Mouse (Mus musculus) thymus, postnatal 10 days (tissue): ENCODE results near the gene Mios.

Experiments used
- DNase-seq, 2 experiments: peaks; one replicate each; pipeline ENCODE4 v3.0.0; 2021; ENCODE audit warnings: low spot score in 2 of 2

Gene Mios

DNA sequence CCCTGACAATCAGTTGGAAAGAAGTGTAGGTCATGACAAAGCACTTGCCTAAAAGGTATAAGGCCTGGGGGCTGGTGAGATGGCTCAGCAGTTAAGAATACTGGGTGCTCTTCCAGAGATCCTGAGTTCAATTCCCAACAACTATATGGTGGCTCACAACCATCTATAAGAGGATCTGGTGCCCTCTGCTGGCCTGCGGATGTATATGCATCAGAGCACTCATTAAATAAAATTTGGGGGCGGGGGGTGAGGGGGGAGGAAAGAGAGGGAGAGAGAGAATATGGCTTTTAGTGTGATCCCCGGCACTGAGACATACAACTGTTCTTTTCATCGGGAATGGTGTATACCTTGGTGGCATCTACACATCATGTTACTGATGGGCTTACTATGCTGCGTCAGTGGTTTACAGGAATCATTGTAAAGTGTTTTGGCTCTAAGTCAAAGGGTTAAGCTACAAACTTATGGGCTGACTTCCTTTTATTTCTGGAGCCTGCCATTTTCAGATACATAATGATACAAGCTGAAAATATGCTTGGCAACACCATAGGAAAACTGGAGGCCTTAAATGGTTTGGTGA is 69.5 kb downstream of the Mios start:
- peak in 1 of 2 experiments; percentile 46 for DNase-seq

DNA sequence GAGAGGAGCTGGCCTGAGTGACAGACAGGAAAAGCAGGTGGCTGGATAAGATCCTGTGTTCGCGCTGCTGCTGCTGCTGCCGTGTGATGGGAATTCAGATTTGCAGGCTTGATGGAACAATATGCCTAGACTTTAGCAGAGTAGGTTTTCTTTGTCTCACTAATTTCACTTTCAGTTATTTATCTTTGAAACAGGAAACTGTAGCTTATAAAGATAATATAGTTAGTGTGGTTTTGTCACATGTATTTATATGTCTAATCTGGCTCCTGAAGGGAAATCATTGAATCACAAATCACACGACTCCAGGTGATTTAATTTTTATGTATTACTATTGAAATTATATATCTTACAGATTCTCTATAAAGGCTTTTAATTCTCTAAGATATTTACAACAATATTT is 74.2 kb downstream of the Mios start:
- no peak for DNase-seq

DNA sequence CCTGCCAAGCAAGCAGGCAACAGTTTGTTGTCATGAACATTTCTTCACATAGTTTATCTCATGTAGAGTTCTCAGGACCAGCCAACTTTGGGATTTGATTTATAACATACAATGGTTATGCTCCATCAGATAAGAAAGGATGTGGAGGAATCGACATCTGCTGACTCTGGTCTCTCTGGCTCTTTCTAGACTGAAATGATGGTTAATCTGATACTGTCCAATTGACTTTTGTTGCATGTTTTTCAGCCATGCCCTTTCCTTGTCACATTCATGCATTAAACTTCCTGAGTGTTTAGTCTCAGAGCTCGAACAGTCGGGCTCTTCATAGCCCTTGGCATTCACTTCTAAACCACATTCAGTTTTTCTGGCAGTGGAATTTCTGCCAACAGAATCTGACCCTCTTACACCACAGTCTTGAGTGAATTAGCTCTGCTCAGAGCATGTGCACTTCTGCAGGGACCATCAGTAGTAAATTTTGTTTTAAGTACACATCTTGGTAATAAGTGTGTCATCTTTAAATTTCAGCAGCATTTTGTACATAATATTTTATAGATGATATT is 76.5 kb downstream of the Mios start:
- no peak for DNase-seq
